Mouse (Mus musculus): Measurements from ENCODE around the gene Abca14. TPM values are rescaled to one million over a fixed set of nuclear protein-coding genes. Genes with fewer than 3 reads are reported as not detected.

Gene Abca14
- polyA plus RNA-seq, 1 experiment from 2014 or later = not detected

GRCm38 (mm10) chr7:120181401-120182230, 22.1 kb upstream of the Abca14 start:
- no peaks in the 10 kb centered on the region for H3K27me3 ChIP-seq
- ATAC-seq (replicated peaks; ENCODE audit: insufficient number of reproducible peaks, insufficient read depth, low FRiP score, low read depth) = no peak

GRCm38 (mm10) chr7:120182891-120183290, 20.9 kb upstream of the Abca14 start:
- Histone ChIP-seq H3K4me1 (replicated peaks) (no peaks in the 10 kb centered on the region), H3K9me3 (replicated peaks) (no peaks in the 10 kb centered on the region), H3K27me3 (no peaks in the 10 kb centered on the region), H3K36me3 (no peaks in the 10 kb centered on the region), H3K4me2 (no peak overlapping the region), H3K9ac (no peak overlapping the region), H3K4me3 (no peak overlapping the region), H3K27ac (no peak overlapping the region)
- no peak for ATAC-seq (replicated peaks; ENCODE audit: insufficient number of reproducible peaks, insufficient read depth, low FRiP score, low read depth)

More at GRCm38 (mm10) chr7:120181401-120182230, 22.1 kb upstream of the Abca14 start:
- Histone ChIP-seq H3K9me3 (replicated peaks) (no peaks in the 10 kb centered on the region), H3K27ac (no peak overlapping the region), H3K9ac (no peak overlapping the region), H3K4me1 (replicated peaks) (no peaks in the 10 kb centered on the region), H3K4me2 (no peak overlapping the region), H3K4me3 (no peak overlapping the region), H3K36me3 (no peaks in the 10 kb centered on the region)
- 86% methylated on average over 4 of the region's 4 CpGs for WGBS

GRCm38 (mm10) chr7:120188946-120189345, 14.8 kb upstream of the Abca14 start:
- WGBS = 88% methylated on average over 5 of the region's 5 CpGs
- Histone ChIP-seq H3K36me3 (no peaks in the 10 kb centered on the region), H3K9me3 (replicated peaks) (no peaks in the 10 kb centered on the region), H3K9ac (no peak overlapping the region), H3K4me3 (no peak overlapping the region), H3K27ac (no peak overlapping the region), H3K4me2 (no peak overlapping the region), H3K4me1 (replicated peaks) (peaks cover 7% of the 10 kb centered on the region), H3K27me3 (no peaks in the 10 kb centered on the region)
- no peak for ATAC-seq (replicated peaks; ENCODE audit: insufficient number of reproducible peaks, insufficient read depth, low FRiP score, low read depth)

GRCm38 (mm10) chr7:120189369-120190149, 14.2 kb upstream of the Abca14 start:
- Histone ChIP-seq H3K4me2 (no peak overlapping the region), H3K4me1 (replicated peaks) (peaks cover 7% of the 10 kb centered on the region), H3K27ac (peak overlapping the region; percentile 26; the same call in 1 of the 2 replicates), H3K9ac (no peak overlapping the region), H3K27me3 (no peaks in the 10 kb centered on the region), H3K36me3 (no peaks in the 10 kb centered on the region), H3K9me3 (replicated peaks) (no peaks in the 10 kb centered on the region), H3K4me3 (no peak overlapping the region)
- 54% methylated on average over 8 of the region's 8 CpGs for WGBS
- ATAC-seq (replicated peaks; ENCODE audit: insufficient number of reproducible peaks, insufficient read depth, low FRiP score, low read depth) = no peak

- Histone ChIP-seq H3K9ac (no peak overlapping the region), H3K27ac (peak overlapping the region; percentile 26), H3K4me2 (no peak overlapping the region), H3K9me3 (replicated peaks) (no peaks in the 10 kb centered on the region), H3K4me3 (no peak overlapping the region), H3K27me3 (no peaks in the 10 kb centered on the region), H3K36me3 (no peaks in the 10 kb centered on the region), H3K4me1 (replicated peaks) (peaks cover 7% of the 10 kb centered on the region)
- WGBS = 13% methylated on average over 8 of the region's 8 CpGs
- ATAC-seq (replicated peaks; ENCODE audit: insufficient number of reproducible peaks, insufficient read depth, low FRiP score, low read depth) = peak; percentile 76
Observed at GRCm38 (mm10) chr7:120190150-120190665, 13.6 kb upstream of the Abca14 start.

- Histone ChIP-seq H3K9ac (no peak overlapping the region), H3K27ac (no peak overlapping the region), H3K36me3 (no peaks in the 10 kb centered on the region), H3K4me1 (replicated peaks) (peaks cover 7% of the 10 kb centered on the region), H3K27me3 (no peaks in the 10 kb centered on the region), H3K9me3 (replicated peaks) (no peaks in the 10 kb centered on the region), H3K4me3 (no peak overlapping the region), H3K4me2 (no peak overlapping the region)
- no peak for ATAC-seq (replicated peaks; ENCODE audit: insufficient number of reproducible peaks, insufficient read depth, low FRiP score, low read depth)
- WGBS = 40% methylated on average over 3 of the region's 3 CpGs
Observed at GRCm38 (mm10) chr7:120192207-120192606, 11.6 kb upstream of the Abca14 start.

- WGBS = 78% methylated on average over 6 of the region's 6 CpGs
- Histone ChIP-seq H3K4me1 (replicated peaks) (peaks cover 7% of the 10 kb centered on the region), H3K27me3 (no peaks in the 10 kb centered on the region), H3K4me3 (no peak overlapping the region), H3K36me3 (no peaks in the 10 kb centered on the region), H3K9ac (no peak overlapping the region), H3K4me2 (no peak overlapping the region), H3K27ac (no peak overlapping the region), H3K9me3 (replicated peaks) (no peaks in the 10 kb centered on the region)
- ATAC-seq (replicated peaks; ENCODE audit: insufficient number of reproducible peaks, insufficient read depth, low FRiP score, low read depth) = no peak
Observed at GRCm38 (mm10) chr7:120192816-120193215, 10.9 kb upstream of the Abca14 start.

GRCm38 (mm10) chr7:120195207-120195606, 8.6 kb upstream of the Abca14 start:
- peaks cover 3% of the 10 kb centered on the region for H3K4me1 ChIP-seq (replicated peaks)
- WGBS = 78% methylated on average over 4 of the region's 4 CpGs
- no peak overlapping the region for H3K4me2 ChIP-seq
- H3K9ac ChIP-seq = no peak overlapping the region
- ATAC-seq (replicated peaks; ENCODE audit: insufficient number of reproducible peaks, insufficient read depth, low FRiP score, low read depth) = no peak
- peaks cover 12% of the 10 kb centered on the region for H3K27me3 ChIP-seq
- H3K27ac ChIP-seq = no peak overlapping the region
- no peak overlapping the region for H3K4me3 ChIP-seq
- H3K9me3 ChIP-seq (replicated peaks) = no peaks in the 10 kb centered on the region
- no peaks in the 10 kb centered on the region for H3K36me3 ChIP-seq

- peaks cover 42% of the 10 kb centered on the region for H3K27me3 ChIP-seq
- peak overlapping the region; percentile 27 for H3K4me3 ChIP-seq
- no peaks in the 10 kb centered on the region for H3K36me3 ChIP-seq
- no peak overlapping the region for H3K27ac ChIP-seq
- no peaks in the 10 kb centered on the region for H3K9me3 ChIP-seq (replicated peaks)
- ATAC-seq (replicated peaks; ENCODE audit: insufficient number of reproducible peaks, insufficient read depth, low FRiP score, low read depth) = no peak
- H3K4me1 ChIP-seq (replicated peaks) = peaks cover 10% of the 10 kb centered on the region
- WGBS = 5% methylated on average over 14 of the region's 14 CpGs
- no peak overlapping the region for H3K9ac ChIP-seq
- peak overlapping the region; percentile 54 for H3K4me2 ChIP-seq
Observed at GRCm38 (mm10) chr7:120201231-120201744, 2.5 kb upstream of the Abca14 start.

GRCm38 (mm10) chr7:120201771-120202170, 2.0 kb upstream of the Abca14 start, which contains the start of gene Crym:
Gene Crym, minus strand, starts transcription at chr7:120202111.
- Histone ChIP-seq H3K27ac (no peak within 1 kb of the TSS), H3K4me2 (peak within 1 kb of the TSS; percentile 54), H3K36me3 (no peaks in the 10 kb centered on the region), H3K9me3 (replicated peaks) (no peaks in the 10 kb centered on the region), H3K9ac (no peak within 1 kb of the TSS), H3K27me3 (peaks cover 42% of the 10 kb centered on the region), H3K4me3 (peak within 1 kb of the TSS; percentile 27), H3K4me1 (replicated peaks) (peaks cover 11% of the 10 kb centered on the region)
- no peak for ATAC-seq (replicated peaks; ENCODE audit: insufficient number of reproducible peaks, insufficient read depth, low FRiP score, low read depth)
- 3% methylated on average over 26 of the region's 26 CpGs for WGBS

GRCm38 (mm10) chr7:120205989-120206388, 2.2 kb downstream of the Abca14 start:
- H3K4me1 ChIP-seq (replicated peaks) = peaks cover 11% of the 10 kb centered on the region
- WGBS = 30% methylated on average over 9 of the region's 9 CpGs
- peaks cover 22% of the 10 kb centered on the region for H3K27me3 ChIP-seq
- no peak overlapping the region for H3K4me2 ChIP-seq
- H3K27ac ChIP-seq = no peak overlapping the region
- no peak overlapping the region for H3K4me3 ChIP-seq
- no peaks in the 10 kb centered on the region for H3K9me3 ChIP-seq (replicated peaks)
- H3K36me3 ChIP-seq = no peaks in the 10 kb centered on the region
- ATAC-seq (replicated peaks; ENCODE audit: insufficient number of reproducible peaks, insufficient read depth, low FRiP score, low read depth) = no peak
- no peak overlapping the region for H3K9ac ChIP-seq
